Mouse (Mus musculus): ENCODE measurements around the gene Fbxo21.

Gene Fbxo21

GRCm38 (mm10) chr5:117976657-117977500, at the start of gene Fbxo21:
TSS of gene Fbxo21 (plus strand) at chr5:117976730.
- peak; percentile 83 for DNase-seq (ENCODE audit: low read depth)

- no peak for DNase-seq (ENCODE audit: low read depth)
These were observed 48.0 kb upstream of the Fbxo21 start for GRCm38 (mm10) chr5:117928553-117928952.

- no peak for DNase-seq (ENCODE audit: low read depth)
These were observed 44.3 kb upstream of the Fbxo21 start for GRCm38 (mm10) chr5:117932222-117932621.

DNA sequence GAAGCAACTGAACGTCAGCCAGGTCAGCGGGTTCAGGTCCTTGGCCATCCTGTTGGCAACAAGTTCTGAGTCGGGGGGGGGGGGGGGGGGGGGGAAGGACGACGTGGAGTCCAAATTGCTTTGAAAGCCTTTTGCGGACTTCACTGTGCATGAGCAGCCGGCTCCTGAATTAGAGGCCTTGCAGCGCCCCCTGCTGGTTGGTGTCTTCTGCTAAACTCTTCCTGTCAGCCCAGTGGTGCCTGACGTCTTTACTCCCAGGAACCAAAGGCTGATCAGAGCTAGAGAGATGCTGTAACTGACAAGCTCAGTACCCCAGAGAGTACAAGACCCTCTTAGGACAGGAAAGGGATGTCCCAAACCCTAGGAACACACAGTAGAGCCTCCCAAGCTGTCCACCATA, 43.7 kb upstream of the Fbxo21 start:
- peak; percentile 59 for DNase-seq (ENCODE audit: low read depth)

DNA sequence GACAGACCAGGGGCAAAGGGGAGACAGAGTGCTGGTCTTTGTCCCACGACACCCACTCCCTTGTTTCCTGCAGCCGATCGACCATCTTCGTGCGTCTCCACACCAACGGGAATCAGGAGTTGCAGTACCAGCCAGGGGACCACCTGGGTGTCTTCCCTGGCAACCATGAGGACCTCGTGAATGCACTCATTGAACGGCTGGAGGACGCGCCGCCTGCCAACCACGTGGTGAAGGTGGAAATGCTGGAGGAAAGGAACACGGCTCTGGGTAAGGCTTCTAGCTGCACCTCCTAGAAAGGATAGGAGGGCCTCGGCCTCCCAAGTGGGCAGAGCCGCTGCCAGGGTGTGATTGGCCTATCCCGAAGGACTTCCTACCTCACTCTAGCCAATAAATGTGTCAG, 40.2 kb upstream of the Fbxo21 start:
- no peak for DNase-seq (ENCODE audit: low read depth)

GRCm38 (mm10) chr5:117937186-117937585, 39.3 kb upstream of the Fbxo21 start:
- DNase-seq (ENCODE audit: low read depth): no peak

DNA sequence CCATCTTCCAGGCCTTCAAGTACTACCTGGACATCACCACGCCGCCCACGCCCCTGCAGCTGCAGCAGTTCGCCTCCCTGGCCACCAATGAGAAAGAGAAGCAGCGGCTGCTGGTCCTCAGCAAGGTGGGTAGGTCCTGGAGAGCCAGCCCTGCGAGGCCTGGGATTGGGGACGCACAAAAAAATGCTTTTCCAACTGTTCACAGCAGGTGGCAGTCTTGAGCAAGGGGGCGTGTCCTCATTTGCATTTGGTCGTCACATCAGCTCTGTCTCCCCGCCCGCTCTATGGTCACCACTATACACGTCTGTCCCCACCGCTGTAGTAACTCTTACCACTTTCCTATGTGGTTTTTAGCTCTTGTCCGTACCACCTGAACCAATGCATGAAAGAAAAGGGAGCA, 38.3 kb upstream of the Fbxo21 start:
- peak; percentile 53 for DNase-seq (ENCODE audit: low read depth)

DNA sequence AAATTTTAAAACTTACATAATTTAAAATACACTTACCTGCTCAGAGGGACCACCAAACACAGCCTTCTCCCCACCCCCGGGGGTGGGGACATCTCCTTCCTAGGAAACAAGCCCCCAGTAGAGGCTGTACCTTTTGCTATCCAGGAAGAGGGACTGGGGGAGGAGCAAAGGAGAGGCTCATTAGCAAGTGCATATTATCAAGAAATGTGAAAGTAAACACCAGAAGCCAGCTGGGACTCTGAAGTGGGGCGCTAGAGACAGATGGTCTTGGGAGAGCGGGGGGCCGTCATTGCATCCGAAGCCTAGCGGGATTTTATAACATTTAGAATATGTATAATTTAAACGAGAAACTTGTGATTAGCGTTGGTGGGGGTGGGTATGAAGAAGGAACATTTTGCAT, 37.1 kb upstream of the Fbxo21 start:
- no peak for DNase-seq (ENCODE audit: low read depth)

GRCm38 (mm10) chr5:117941552-117941951, 35.0 kb upstream of the Fbxo21 start:
- DNase-seq (ENCODE audit: low read depth): no peak

- DNase-seq (ENCODE audit: low read depth): peak; percentile 28
These were observed 29.9 kb upstream of the Fbxo21 start for GRCm38 (mm10) chr5:117946605-117947004.

DNA sequence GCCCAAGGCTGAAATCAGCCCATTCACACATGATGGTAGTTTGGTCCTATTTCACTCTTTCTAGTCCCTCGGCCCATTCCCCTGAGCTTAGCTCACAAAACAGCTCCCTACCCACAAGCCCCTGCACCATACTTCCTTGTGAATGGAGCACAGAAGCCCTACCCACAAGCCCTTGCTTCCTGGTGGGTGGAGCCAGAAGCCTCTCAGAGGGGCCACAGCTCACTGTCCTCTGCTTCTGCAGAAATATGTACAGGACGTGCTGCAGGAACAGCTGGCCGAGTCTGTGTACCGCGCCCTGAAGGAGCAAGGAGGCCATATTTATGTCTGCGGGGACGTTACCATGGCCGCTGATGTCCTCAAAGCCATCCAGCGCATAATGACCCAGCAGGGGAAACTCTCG, 27.1 kb upstream of the Fbxo21 start:
- DNase-seq (ENCODE audit: low read depth): no peak

GRCm38 (mm10) chr5:117953893-117954292, 22.6 kb upstream of the Fbxo21 start:
- no peak for DNase-seq (ENCODE audit: low read depth)

- DNase-seq (ENCODE audit: low read depth): no peak
These were observed 22.1 kb upstream of the Fbxo21 start for GRCm38 (mm10) chr5:117954429-117954828.

GRCm38 (mm10) chr5:117955675-117956420, 20.7 kb upstream of the Fbxo21 start:
- DNase-seq (ENCODE audit: low read depth): peak; percentile 36

DNA sequence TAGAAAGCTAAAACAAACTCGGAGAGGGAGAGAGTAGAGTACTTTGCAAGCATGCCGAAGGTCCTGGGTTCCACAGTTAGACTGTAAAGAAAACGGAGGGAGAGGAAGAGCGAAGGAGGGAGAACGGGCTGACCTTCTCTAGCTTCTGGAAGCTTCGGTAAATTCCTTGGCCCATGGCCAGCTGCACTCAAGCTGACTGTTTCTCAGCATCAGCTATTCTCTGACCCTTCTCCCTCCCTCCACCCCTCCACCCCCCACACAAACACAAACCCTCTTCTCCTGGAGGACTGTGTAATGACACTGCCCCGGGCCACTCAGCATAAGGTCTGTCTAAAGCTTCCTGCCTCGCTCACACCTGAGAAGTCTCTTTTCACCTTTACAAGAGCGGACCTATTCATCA, 11.8 kb upstream of the Fbxo21 start:
- no peak for DNase-seq (ENCODE audit: low read depth)

DNA sequence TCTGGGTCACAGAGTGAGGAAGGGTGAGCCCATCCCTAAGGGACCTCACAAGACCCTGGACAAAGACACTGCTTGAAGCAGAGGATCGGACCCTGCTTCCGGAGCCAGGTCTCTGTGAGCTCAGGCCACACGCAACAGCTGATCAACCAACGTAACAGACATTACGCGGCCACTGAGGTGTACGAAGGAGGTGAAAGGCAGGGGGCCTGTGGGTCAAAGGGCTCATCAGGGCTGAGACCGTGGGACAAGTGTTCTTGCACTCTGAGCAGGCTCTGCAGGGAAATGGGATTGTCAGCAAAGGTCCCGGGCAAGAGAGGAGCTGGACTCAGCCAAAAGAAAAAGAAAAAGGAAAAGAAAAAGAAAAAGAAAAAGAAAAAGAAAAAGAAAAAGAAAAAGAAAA, 9.6 kb upstream of the Fbxo21 start:
- DNase-seq (ENCODE audit: low read depth): no peak

DNA sequence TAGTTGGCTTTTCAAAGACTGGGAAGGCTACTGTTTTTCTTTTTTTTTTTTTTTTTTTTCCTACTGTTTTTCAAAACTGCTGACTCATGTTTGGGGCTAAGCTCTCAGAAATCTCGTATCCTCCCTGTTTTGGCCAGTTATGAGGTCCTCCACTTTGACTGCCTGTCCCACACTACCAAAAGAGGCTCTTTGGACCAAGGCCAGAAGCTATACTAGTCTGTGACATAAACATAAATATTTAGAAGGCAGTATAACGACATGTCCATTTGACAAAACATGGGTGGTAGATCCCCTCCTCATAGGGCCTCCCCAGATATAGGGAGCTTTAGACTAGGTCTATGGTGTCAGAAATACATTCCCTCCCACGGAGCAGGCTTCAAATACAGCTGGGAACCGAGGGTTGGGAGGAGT, 8.9 kb upstream of the Fbxo21 start:
- DNase-seq (ENCODE audit: low read depth): no peak

GRCm38 (mm10) chr5:117969681-117970427, 6.7 kb upstream of the Fbxo21 start:
- DNase-seq (ENCODE audit: low read depth): no peak

DNA sequence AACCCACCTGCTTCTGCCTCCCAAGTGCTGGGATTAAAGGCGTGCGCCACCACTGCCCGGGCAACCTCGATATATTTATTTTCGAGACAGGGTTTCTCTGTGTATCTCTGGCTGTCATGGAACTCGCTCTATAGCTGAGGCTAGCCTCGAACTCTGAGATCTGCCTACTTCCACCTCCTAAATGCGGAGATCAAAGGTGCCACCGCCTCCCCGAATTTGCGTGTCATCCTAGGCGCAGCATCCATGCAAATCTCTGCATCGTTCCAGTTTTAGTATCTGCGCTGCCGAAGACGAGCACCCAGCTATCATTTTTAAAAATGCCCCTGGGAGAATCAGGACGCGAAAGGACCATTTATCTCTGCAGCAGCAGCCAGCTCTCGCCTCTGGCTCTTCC, 270 bp upstream of the Fbxo21 start:
- no peak for DNase-seq (ENCODE audit: low read depth)

DNA sequence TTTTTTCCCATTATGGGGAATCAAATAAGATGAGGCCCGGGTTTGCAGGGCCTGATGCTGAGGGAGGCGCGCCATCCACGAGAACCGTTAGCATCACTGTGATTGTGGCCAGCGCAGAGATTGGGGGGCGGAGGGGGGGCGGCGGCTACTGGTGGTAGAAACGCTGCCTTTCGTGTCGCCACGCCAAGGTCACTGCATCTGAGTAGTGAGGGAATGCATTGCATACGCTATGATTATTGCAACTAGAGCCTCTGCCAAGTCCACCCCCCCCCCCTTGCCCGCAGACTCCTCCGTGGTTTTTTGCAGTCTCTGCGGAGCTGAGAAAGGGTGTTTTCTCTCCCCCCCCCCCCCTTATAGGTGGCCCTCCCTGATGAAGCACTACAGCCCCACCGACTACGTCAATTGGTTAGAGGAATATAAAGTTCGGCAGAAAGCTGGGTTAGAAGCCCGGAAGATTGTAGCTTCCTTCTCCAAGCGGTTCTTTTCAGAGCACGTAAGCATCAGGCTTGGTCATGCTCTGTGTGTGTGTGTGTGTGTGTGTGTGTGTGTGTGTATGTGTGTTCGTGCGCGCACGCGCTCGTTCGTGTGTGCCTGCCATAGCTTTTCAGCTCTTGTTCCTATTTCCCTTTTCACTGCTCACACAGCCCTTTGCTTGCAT, 1.1 kb downstream of the Fbxo21 start:
- DNase-seq (ENCODE audit: low read depth): no peak

- DNase-seq (ENCODE audit: low read depth): no peak
These were observed 1.7 kb downstream of the Fbxo21 start for GRCm38 (mm10) chr5:117978159-117978697.

DNA sequence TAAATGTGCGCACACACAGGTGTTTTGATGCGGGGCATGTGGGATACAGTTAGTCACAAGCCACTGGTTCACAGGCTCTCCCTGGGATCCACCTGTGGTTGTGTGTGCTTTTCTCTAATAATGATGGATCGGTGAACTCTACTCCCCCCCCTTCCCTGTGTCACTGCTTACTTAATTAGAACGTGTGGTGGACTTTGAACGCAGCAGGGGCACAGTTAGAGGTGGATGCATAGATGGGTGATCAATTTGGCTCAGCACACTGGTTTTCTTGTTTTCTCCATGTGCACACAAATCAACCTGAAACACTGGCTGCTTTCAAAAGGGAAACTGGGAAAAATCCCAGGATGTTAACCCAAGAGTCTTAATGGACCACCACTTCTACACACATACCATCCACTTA, 2.6 kb downstream of the Fbxo21 start:
- no peak for DNase-seq (ENCODE audit: low read depth)
